8 mouse cellular contexts compared by ENCODE assay signal in the genomic region with DNA sequence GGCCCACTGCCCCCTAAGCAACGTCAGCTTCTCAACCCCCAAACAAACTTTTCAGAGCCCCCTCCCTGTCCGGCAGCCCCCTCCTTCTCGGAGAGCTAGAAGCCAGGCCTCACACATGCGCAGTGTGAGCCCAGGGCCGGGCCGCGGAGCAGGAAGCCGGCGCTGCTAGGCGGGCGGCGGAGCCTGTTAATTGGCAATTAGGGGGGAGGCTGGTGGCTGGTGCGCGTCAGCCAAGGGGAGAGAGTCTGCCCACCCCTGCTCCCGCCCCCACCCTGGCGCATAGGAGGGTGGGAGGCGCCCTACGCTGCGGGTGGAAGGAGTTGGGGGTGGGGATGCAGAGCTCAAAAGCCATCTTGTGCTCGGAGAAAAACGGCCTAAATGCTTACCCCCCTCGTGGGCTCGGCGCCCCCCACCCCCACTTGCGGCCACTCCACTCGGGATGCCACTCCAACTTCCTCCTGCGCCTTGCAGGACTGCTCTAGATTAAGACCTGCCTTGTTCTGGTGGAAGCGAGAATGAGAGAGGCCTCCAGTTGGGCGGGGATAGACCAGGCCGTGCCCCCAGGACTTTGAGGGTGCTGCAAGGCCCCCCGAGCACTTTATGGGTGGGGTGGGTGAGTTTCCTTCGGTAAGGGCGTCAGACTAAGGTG. TPM values are rescaled to one million over a fixed set of nuclear protein-coding genes. Genes with fewer than 3 reads are reported as not detected.
DNase-seq lines count a peak whose midpoint lies in the region; ATAC-seq and TF ChIP-seq lines count a peak whose summit lies in the region.

No protein-coding gene starts in this region.

- no peaks in the 10 kb centered on the region for H3K9me3 ChIP-seq in intestine, embryonic 15.5 days
- H3K9me3 ChIP-seq in liver, postnatal 0 days (ENCODE audit: low read length) = no peaks in the 10 kb centered on the region
- no peaks in the 10 kb centered on the region for H3K9me3 ChIP-seq in neural tube, embryonic 14.5 days (ENCODE audit: control insufficient read depth, low read length)

- H3K4me2 ChIP-seq in intestine, embryonic 15.5 days (replicated peaks) = peak overlapping the region; percentile 73
- H3K4me2 ChIP-seq in liver, postnatal 0 days (ENCODE audit: low read depth, low read length) = peak overlapping the region; percentile 74
- peak overlapping the region; percentile 92 for H3K4me2 ChIP-seq in neural tube, embryonic 14.5 days (ENCODE audit: low read depth, low read length)

- H3K9ac ChIP-seq in intestine, embryonic 15.5 days = peak overlapping the region; percentile 42
- H3K9ac ChIP-seq in liver, postnatal 0 days (replicated peaks) = no peak overlapping the region
- peak overlapping the region; percentile 76 for H3K9ac ChIP-seq in neural tube, embryonic 14.5 days (replicated peaks; ENCODE audit: low read depth, low read length)

- no peak for TF ChIP-seq EP300 in liver, postnatal 0 days (IDR thresholded peaks at IDR 0.05; ENCODE audit: low read depth)

- peaks cover 90% of the 10 kb centered on the region for H3K27me3 ChIP-seq in intestine, embryonic 15.5 days (replicated peaks)
- H3K27me3 ChIP-seq in liver, postnatal 0 days (ENCODE audit: insufficient read depth, low read length) = peaks cover 99% of the 10 kb centered on the region
- H3K27me3 ChIP-seq in neural tube, embryonic 14.5 days (ENCODE audit: control insufficient read depth, insufficient read depth, low read length) = no peaks in the 10 kb centered on the region

- H3K4me3 ChIP-seq in intestine, embryonic 15.5 days (replicated peaks) = peak overlapping the region; percentile 44
- H3K4me3 ChIP-seq in liver, postnatal 0 days (ENCODE audit: low read depth, low read length) = peak overlapping the region; percentile 46
- peak overlapping the region; percentile 55 for H3K4me3 ChIP-seq in neural tube, embryonic 14.5 days (ENCODE audit: low read depth, low read length)

- H3K4me1 ChIP-seq in intestine, embryonic 15.5 days (replicated peaks) = peaks cover 23% of the 10 kb centered on the region; the same call in 1 of the 2 replicates
- H3K4me1 ChIP-seq in liver, postnatal 0 days (ENCODE audit: insufficient read depth) = peaks cover 4% of the 10 kb centered on the region; the same call in 1 of the 2 replicates
- H3K4me1 ChIP-seq in neural tube, embryonic 14.5 days (ENCODE audit: control insufficient read depth, insufficient read depth, low read length) = peaks cover 60% of the 10 kb centered on the region

- peak; percentile 97 for DNase-seq in ovary, adult 18-20 months (ENCODE audit: low spot score)
- no peak for DNase-seq in ovary, postnatal 10 days (ENCODE audit: low spot score)
- DNase-seq in liver, postnatal 0 days = peak; percentile 30
- DNase-seq in left cerebral cortex, postnatal 4 days = no peak

- H3K27ac ChIP-seq in intestine, embryonic 15.5 days = peak overlapping the region; percentile 85
- no peak overlapping the region for H3K27ac ChIP-seq in liver, postnatal 0 days (ENCODE audit: low read depth)
- H3K27ac ChIP-seq in neural tube, embryonic 14.5 days (ENCODE audit: low read depth, low read length) = peak overlapping the region; percentile 91

- WGBS in intestine, embryonic 15.5 days = 1% methylated on average over 33 of the region's 33 CpGs
- 2% methylated on average over 33 of the region's 33 CpGs for WGBS in liver, postnatal 0 days (ENCODE audit: insufficient replicate concordance)
- WGBS in neural tube, embryonic 14.5 days = under 1% methylated on average over 27 of the region's 33 CpGs

- intact Hi-C loops in left cerebral cortex, postnatal 4 days (cut with DNase I) = no loop called here

- TF ChIP-seq CTCF in liver, postnatal 0 days (IDR thresholded peaks at IDR 0.05; ENCODE audit: low read depth) = no peak

- ATAC-seq in common myeloid progenitor, adult 5-6 weeks (replicated peaks; ENCODE audit: low read depth, poor library complexity, severe bottlenecking) = peak; percentile 62
- peak; percentile 56 for ATAC-seq in granulocyte monocyte progenitor cell, adult 5-6 weeks (replicated peaks; ENCODE audit: poor library complexity, severe bottlenecking)
- peak; percentile 82 for ATAC-seq in intestine, embryonic 15.5 days
- peak; percentile 17; the same call in 1 of the 2 replicates for ATAC-seq in liver, postnatal 0 days
- peak; percentile 84 for ATAC-seq in neural tube, embryonic 14.5 days (ENCODE audit: low read depth)

- no peaks in the 10 kb centered on the region for H3K36me3 ChIP-seq in intestine, embryonic 15.5 days
- no peaks in the 10 kb centered on the region for H3K36me3 ChIP-seq in liver, postnatal 0 days (replicated peaks; ENCODE audit: insufficient read depth, low read length)
- no peaks in the 10 kb centered on the region for H3K36me3 ChIP-seq in neural tube, embryonic 14.5 days (ENCODE audit: control insufficient read depth, insufficient read depth, low read length)

RNA-seq across cellular contexts. Expression of a gene that starts 1.2 kb away (rescaled TPM):
- total RNA-seq in common myeloid progenitor, adult 5-6 weeks (2017) = not detected in 2 replicates
- total RNA-seq in granulocyte monocyte progenitor cell, adult 5-6 weeks (2014; fragmentation: Nextera tagmentation) = not detected in 2 replicates
- not detected in 2 replicates for total RNA-seq in granulocyte monocyte progenitor cell, adult 5-6 weeks (2017)
- 5.7 and 6.1 TPM in 2 replicates for polyA plus RNA-seq in intestine, embryonic 15.5 days (2015; fragmentation: Nextera tagmentation; extraction: Ambion mirVana)
- polyA plus RNA-seq in liver, postnatal 0 days (2015; fragmentation: Nextera tagmentation; extraction: Ambion mirVana) = not detected in 2 replicates
- polyA plus RNA-seq in neural tube, embryonic 14.5 days (2014; fragmentation: Nextera tagmentation; extraction: Ambion mirVana) = 23.0 and 38.7 TPM in 2 replicates
- total RNA-seq in left cerebral cortex, postnatal 4 days (2021) = not detected

RNA-seq across cellular contexts. Expression of a gene that starts 8.9 kb away (rescaled TPM):
- total RNA-seq in common myeloid progenitor, adult 5-6 weeks (2017) = not detected in 2 replicates
- total RNA-seq in granulocyte monocyte progenitor cell, adult 5-6 weeks (2014; fragmentation: Nextera tagmentation) = not detected in 2 replicates
- total RNA-seq in granulocyte monocyte progenitor cell, adult 5-6 weeks (2017) = not detected in 2 replicates
- 6.2 and 7.0 TPM in 2 replicates for polyA plus RNA-seq in intestine, embryonic 15.5 days (2015; fragmentation: Nextera tagmentation; extraction: Ambion mirVana)
- polyA plus RNA-seq in liver, postnatal 0 days (2015; fragmentation: Nextera tagmentation; extraction: Ambion mirVana) = not detected in 2 replicates
- polyA plus RNA-seq in neural tube, embryonic 14.5 days (2014; fragmentation: Nextera tagmentation; extraction: Ambion mirVana) = 50.1 and 136 TPM in 2 replicates
- total RNA-seq in left cerebral cortex, postnatal 4 days (2021) = not detected

RNA-seq across cellular contexts. Expression of a gene that starts 19.4 kb away (rescaled TPM):
- total RNA-seq in common myeloid progenitor, adult 5-6 weeks (2017) = not detected in 2 replicates
- not detected in 2 replicates for total RNA-seq in granulocyte monocyte progenitor cell, adult 5-6 weeks (2014; fragmentation: Nextera tagmentation)
- total RNA-seq in granulocyte monocyte progenitor cell, adult 5-6 weeks (2017) = not detected in 2 replicates
- polyA plus RNA-seq in intestine, embryonic 15.5 days (2015; fragmentation: Nextera tagmentation; extraction: Ambion mirVana) = 9.5 and 10.6 TPM in 2 replicates
- 0.07 and 0.11 TPM in 2 replicates for polyA plus RNA-seq in liver, postnatal 0 days (2015; fragmentation: Nextera tagmentation; extraction: Ambion mirVana)
- polyA plus RNA-seq in neural tube, embryonic 14.5 days (2014; fragmentation: Nextera tagmentation; extraction: Ambion mirVana) = 19.0 and 24.0 TPM in 2 replicates
- not detected for total RNA-seq in left cerebral cortex, postnatal 4 days (2021)

RNA-seq across cellular contexts. Expression of a gene that starts 23.1 kb away (rescaled TPM):
- not detected in 2 replicates for total RNA-seq in common myeloid progenitor, adult 5-6 weeks (2017)
- not detected in 2 replicates for total RNA-seq in granulocyte monocyte progenitor cell, adult 5-6 weeks (2014; fragmentation: Nextera tagmentation)
- not detected in 2 replicates for total RNA-seq in granulocyte monocyte progenitor cell, adult 5-6 weeks (2017)
- 1.3 and 1.4 TPM in 2 replicates for polyA plus RNA-seq in intestine, embryonic 15.5 days (2015; fragmentation: Nextera tagmentation; extraction: Ambion mirVana)
- polyA plus RNA-seq in liver, postnatal 0 days (2015; fragmentation: Nextera tagmentation; extraction: Ambion mirVana) = not detected in 2 replicates
- 46.9 and 49.8 TPM in 2 replicates for polyA plus RNA-seq in neural tube, embryonic 14.5 days (2014; fragmentation: Nextera tagmentation; extraction: Ambion mirVana)
- total RNA-seq in left cerebral cortex, postnatal 4 days (2021) = not detected

RNA-seq across cellular contexts. Expression of a gene that starts 32.1 kb away (rescaled TPM):
- not detected in 2 replicates for total RNA-seq in common myeloid progenitor, adult 5-6 weeks (2017)
- not detected in 2 replicates for total RNA-seq in granulocyte monocyte progenitor cell, adult 5-6 weeks (2014; fragmentation: Nextera tagmentation)
- total RNA-seq in granulocyte monocyte progenitor cell, adult 5-6 weeks (2017) = not detected in 2 replicates
- polyA plus RNA-seq in intestine, embryonic 15.5 days (2015; fragmentation: Nextera tagmentation; extraction: Ambion mirVana) = 7.7 and 10.1 TPM in 2 replicates
- not detected in 2 replicates for polyA plus RNA-seq in liver, postnatal 0 days (2015; fragmentation: Nextera tagmentation; extraction: Ambion mirVana)
- polyA plus RNA-seq in neural tube, embryonic 14.5 days (2014; fragmentation: Nextera tagmentation; extraction: Ambion mirVana) = 3.6 and 10.2 TPM in 2 replicates
- total RNA-seq in left cerebral cortex, postnatal 4 days (2021) = not detected

Comparison
In these comparisons a context has a peak if more than half of its experiments do, and no peak if none do; other contexts are left out.
1. DNase-seq: peak in ovary, adult 18-20 months (single experiment) and liver, postnatal 0 days (single experiment); none in ovary, postnatal 10 days (single experiment) and left cerebral cortex, postnatal 4 days (single experiment).
2. ATAC-seq: peak in every context shown above with its lines; median percentile 84 in neural tube, embryonic 14.5 days; 82 in intestine, embryonic 15.5 days; 62 in common myeloid progenitor, adult 5-6 weeks; 56 in granulocyte monocyte progenitor cell, adult 5-6 weeks; 17 in liver, postnatal 0 days.
3. Peak in every context shown above with its lines, with median percentiles within 50 percentile points of each other: H3K4me2 ChIP-seq and H3K4me3 ChIP-seq.